Mouse (Mus musculus) spleen, adult 18-20 months (tissue): Measurements from ENCODE around the gene Ska3.
"Not testable (repeated sequence)": the region's sequence is repeated elsewhere in the genome, so short reads cannot be mapped to it uniquely, and the experiment has no call there.

ENCODE experiments used
- DNase-seq, 2 experiments: peaks; one replicate each; pipeline ENCODE4 v3.0.0; 2022; ENCODE audit warnings: mixed read lengths in 2 of 2

The Ska3 gene

GRCm38 (mm10) chr14:57825788-57826751 lies at the start of gene Ska3, which contains the start of gene Mrpl57:
Gene Ska3 (minus strand): TSS chr14:57826185.
Gene Mrpl57 (plus strand): TSS chr14:57826234.
- DNase-seq, result peak; percentile 85 to 88

- DNase-seq, result no peak
Observed at GRCm38 (mm10) chr14:57866676-57867276, 40.8 kb upstream of the Ska3 start.

GRCm38 (mm10) chr14:57865256-57865655 lies 39.3 kb upstream of the Ska3 start:
- no peak for DNase-seq

GRCm38 (mm10) chr14:57863129-57863528 lies 37.1 kb upstream of the Ska3 start:
- no peak for DNase-seq

- no peak for DNase-seq
Observed at GRCm38 (mm10) chr14:57861987-57862412, 36.0 kb upstream of the Ska3 start.

- no peak for DNase-seq
Observed at GRCm38 (mm10) chr14:57859520-57859919, 33.5 kb upstream of the Ska3 start.

- DNase-seq, result no peak
Observed at GRCm38 (mm10) chr14:57858601-57859000, 32.6 kb upstream of the Ska3 start.

GRCm38 (mm10) chr14:57856037-57856436 lies 30.1 kb upstream of the Ska3 start:
- not testable (repeated sequence) for DNase-seq

- DNase-seq, result no peak
Observed at GRCm38 (mm10) chr14:57852961-57853360, 27.0 kb upstream of the Ska3 start.

- DNase-seq, result no peak
Observed at GRCm38 (mm10) chr14:57850330-57850729, 24.3 kb upstream of the Ska3 start.

- DNase-seq, result no peak
Observed at GRCm38 (mm10) chr14:57848646-57849045, 22.7 kb upstream of the Ska3 start.

GRCm38 (mm10) chr14:57848061-57848460 lies 22.1 kb upstream of the Ska3 start:
- not testable (repeated sequence) for DNase-seq

- DNase-seq, result no peak
Observed at GRCm38 (mm10) chr14:57844535-57844934, 18.6 kb upstream of the Ska3 start.

GRCm38 (mm10) chr14:57835157-57835556 lies 9.2 kb upstream of the Ska3 start:
- DNase-seq, result no peak

- no peak for DNase-seq
Observed at GRCm38 (mm10) chr14:57833526-57833925, 7.5 kb upstream of the Ska3 start.

GRCm38 (mm10) chr14:57827284-57827683 lies 1.3 kb upstream of the Ska3 start:
- no peak for DNase-seq

- DNase-seq, result no peak
Observed at GRCm38 (mm10) chr14:57820839-57821238, 5.1 kb downstream of the Ska3 start.

GRCm38 (mm10) chr14:57811844-57812243 lies 14.1 kb downstream of the Ska3 start:
- DNase-seq, result no peak

- DNase-seq, result no peak
Observed at GRCm38 (mm10) chr14:57810886-57811285, 15.1 kb downstream of the Ska3 start.

- no peak for DNase-seq
Observed at GRCm38 (mm10) chr14:57808558-57808957, 17.4 kb downstream of the Ska3 start.

- DNase-seq, result no peak
Observed at GRCm38 (mm10) chr14:57803731-57804130, 22.3 kb downstream of the Ska3 start.

GRCm38 (mm10) chr14:57797991-57798931 lies 27.7 kb downstream of the Ska3 start, which contains the start of gene Sap18:
Gene Sap18 (plus strand): TSS chr14:57798180.
- peak; percentile 94 to 97 for DNase-seq

- peak in 1 of 2 experiments; percentile 21 for DNase-seq
Observed at GRCm38 (mm10) chr14:57797551-57797950, 28.4 kb downstream of the Ska3 start.
